Mouse (Mus musculus) ES-E14 (cell line): ENCODE results near the gene Rint1. TPM values are rescaled to one million over a fixed set of nuclear protein-coding genes. Genes with fewer than 3 reads are reported as not detected.

Source experiments
- DNase-seq: peaks from one replicate; pipeline ENCODE4 v3.0.0-alpha.2; 2013; ENCODE audit warnings: low read depth, low spot score
- H3K27ac ChIP-seq: 2 replicates; pipeline ENCODE4 v1.5.1; 2012; ENCODE audit warnings: low read depth, mild to moderate bottlenecking, low read length, moderate library complexity, mixed read lengths; ENCODE audit not compliant: poor library complexity, insufficient read depth, severe bottlenecking
- H3K36me3 ChIP-seq: 2 replicates; pipeline ENCODE4 v1.6.1; 2012; ENCODE audit warnings: mild to moderate bottlenecking, low read length, moderate library complexity, mixed read lengths; ENCODE audit not compliant: control insufficient read depth, poor library complexity, insufficient read depth, severe bottlenecking
- H3K4me1 ChIP-seq, 2 experiments: fragments of 150-350 bp in 1 of 2; sonication (generic) in 1 of 2; 2 replicates each; pipeline ENCODE4 v1.6.1; 2012; ENCODE audit warnings: low read length in 2 of 2, mild to moderate bottlenecking in 1 of 2, mixed read lengths in 1 of 2; ENCODE audit not compliant: control insufficient read depth in 2 of 2, insufficient read depth in 2 of 2, poor library complexity in 1 of 2
- H3K4me3 ChIP-seq, 2 experiments: fragments of 150-350 bp in 1 of 2; sonication (generic) in 1 of 2; 2 replicates each; pipeline ENCODE4 v1.5.1; 2012; ENCODE audit warnings: low read length in 2 of 2, low read depth in 1 of 2, mild to moderate bottlenecking in 1 of 2, mixed read lengths in 1 of 2; ENCODE audit not compliant: insufficient read depth in 1 of 2, poor library complexity in 1 of 2, severe bottlenecking in 1 of 2
- H3K9ac ChIP-seq: 2 replicates; pipeline ENCODE4 v1.6.1; 2012; ENCODE audit warnings: low read depth, mild to moderate bottlenecking, low read length, mixed read lengths; ENCODE audit not compliant: poor library complexity, insufficient read depth, severe bottlenecking
- H3K9me3 ChIP-seq: fragments of 150-350 bp; sonication (generic); 2 replicates; pipeline ENCODE4 v1.6.1; 2012; ENCODE audit warnings: low read depth, mild to moderate bottlenecking, low read length; ENCODE audit not compliant: control insufficient read depth, insufficient read depth
- CHD2 ChIP-seq: IDR thresholded peaks from 2 replicates; pipeline ENCODE4 v1.6.1; 2014; ENCODE audit warnings: mild to moderate bottlenecking, low read depth, low read length, inconsistent platforms
- HCFC1 ChIP-seq: IDR thresholded peaks from 2 replicates; pipeline ENCODE4 v1.6.1; 2012; ENCODE audit warnings: low read length, inconsistent platforms, borderline replicate concordance; ENCODE audit not compliant: insufficient read depth
- MAFK ChIP-seq: IDR thresholded peaks from 2 replicates; pipeline ENCODE4 v1.6.1; 2014; ENCODE audit warnings: mild to moderate bottlenecking, low read depth, low read length, inconsistent platforms; ENCODE audit not compliant: insufficient read depth
- ZC3H11A ChIP-seq: IDR thresholded peaks from 2 replicates; pipeline ENCODE4 v1.6.1; 2012; ENCODE audit warnings: low read depth, mild to moderate bottlenecking, inconsistent platforms, low read length, borderline replicate concordance
- ZNF384 ChIP-seq: IDR thresholded peaks from 2 replicates; pipeline ENCODE4 v1.6.1; 2012; ENCODE audit warnings: low read depth, low read length, inconsistent platforms
- in situ Hi-C, 2 experiments: fragments of 600-800 bp; cut with MboI; formaldehyde crosslinking; loops; one replicate each; pipeline ENCODE4 v1.15.1; 2025; ENCODE audit warnings: low sequenced_read_pairs in 2 of 2, inconsistent platforms in 1 of 2; ENCODE audit not compliant: unreplicated experiment in 2 of 2
- total RNA-seq: library from RNA; depleted of rRNA; stranded (reverse); fragments of 300-350 nt; gene quantifications from 2 replicates; pipeline ENCODE4 v1.2.3, GENCODE M21; 2012; rRNA removed

The Rint1 gene
- 11.7 and 12.0 TPM in 2 replicates for total RNA-seq

- Histone ChIP-seq H3K4me3 (peak within 1 kb of the TSS; percentile 76 to 81), H3K9me3 (no peaks in the 10 kb centered on the region), H3K36me3 (peaks cover 2% of the 10 kb centered on the region; the same call in 1 of the 2 replicates), H3K27ac (no peak within 1 kb of the TSS), H3K9ac (peak within 1 kb of the TSS; percentile 80), H3K4me1 (no peaks in the 10 kb centered on the region)
- TF ChIP-seq HCFC1, result peak; percentile 79; the same call in 1 of the 2 replicates
- no peak for TF ChIP-seq MAFK
- TF ChIP-seq ZC3H11A, result no peak
- in situ Hi-C loops, result no loop called here
- DNase-seq, result peak; percentile 91
These were observed at the start of gene Rint1 for GRCm38 (mm10) chr5:23787536-23788389. Rint1 (plus strand) TSS chr5:23787711.

DNA sequence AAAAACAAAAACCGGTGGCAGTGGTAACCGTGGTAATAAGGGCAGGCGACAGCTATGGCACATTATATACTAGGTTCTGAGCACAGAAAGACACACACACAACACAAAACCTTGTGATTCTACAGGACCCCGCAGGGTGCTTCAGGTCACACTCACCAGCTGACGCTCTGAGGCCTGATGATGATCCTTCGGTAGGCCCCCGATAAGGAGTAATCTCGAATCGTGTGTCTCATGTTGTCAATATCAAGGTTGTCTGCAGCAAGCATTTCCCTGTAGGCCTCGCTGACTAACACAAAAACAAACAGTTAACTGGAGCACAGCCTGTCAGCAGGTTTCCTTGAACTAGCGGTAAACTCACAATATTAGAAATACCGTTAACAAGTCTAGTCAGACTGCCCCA, 44.2 kb upstream of the Rint1 start:
- Histone ChIP-seq H3K36me3 (peaks cover 48% of the 10 kb centered on the region), H3K4me1 (peaks cover 0 to 9% of the 10 kb centered on the region in 2 experiments; a peak in 3 of 4 replicates), H3K9ac (no peak overlapping the region), H3K27ac (no peak overlapping the region), H3K9me3 (no peaks in the 10 kb centered on the region), H3K4me3 (no peak overlapping the region)
- DNase-seq, result no peak
- no peak for TF ChIP-seq ZC3H11A
- no peak for TF ChIP-seq CHD2
- no peak for TF ChIP-seq ZNF384
- in situ Hi-C loops, result no loop called here

DNA sequence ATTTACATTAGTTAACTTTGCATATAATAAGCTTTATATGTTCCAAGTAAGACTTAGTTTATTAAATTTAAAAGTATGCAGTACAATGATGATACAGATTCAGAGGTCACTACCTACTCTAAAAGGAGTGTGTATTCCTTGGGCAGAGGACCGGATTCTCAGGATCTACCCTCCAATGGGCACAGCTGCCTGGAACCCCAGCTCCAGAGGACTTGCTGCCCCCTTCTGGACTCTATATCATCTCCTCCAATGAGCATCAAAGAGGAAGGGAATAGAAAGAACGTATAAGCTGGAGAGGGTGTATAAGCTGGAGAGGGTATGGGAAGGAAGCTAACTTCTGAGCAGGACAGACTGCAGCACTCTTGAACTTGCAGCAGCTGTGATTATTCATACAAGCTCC, 37.6 kb upstream of the Rint1 start:
- H3K9ac ChIP-seq, result no peak overlapping the region
- TF ChIP-seq CHD2, result no peak
- no peak for TF ChIP-seq MAFK
- TF ChIP-seq ZNF384, result no peak
- no peak for TF ChIP-seq ZC3H11A
- no peak for TF ChIP-seq HCFC1
- no peak for DNase-seq
- no peak overlapping the region for H3K27ac ChIP-seq
- peaks cover 0 to 10% of the 10 kb centered on the region in 2 experiments; a peak in 1 of 4 replicates for H3K4me1 ChIP-seq
- H3K4me3 ChIP-seq, result no peak overlapping the region
- in situ Hi-C loops, result no loop called here
- H3K36me3 ChIP-seq, result peaks cover 35% of the 10 kb centered on the region
- no peaks in the 10 kb centered on the region for H3K9me3 ChIP-seq

DNA sequence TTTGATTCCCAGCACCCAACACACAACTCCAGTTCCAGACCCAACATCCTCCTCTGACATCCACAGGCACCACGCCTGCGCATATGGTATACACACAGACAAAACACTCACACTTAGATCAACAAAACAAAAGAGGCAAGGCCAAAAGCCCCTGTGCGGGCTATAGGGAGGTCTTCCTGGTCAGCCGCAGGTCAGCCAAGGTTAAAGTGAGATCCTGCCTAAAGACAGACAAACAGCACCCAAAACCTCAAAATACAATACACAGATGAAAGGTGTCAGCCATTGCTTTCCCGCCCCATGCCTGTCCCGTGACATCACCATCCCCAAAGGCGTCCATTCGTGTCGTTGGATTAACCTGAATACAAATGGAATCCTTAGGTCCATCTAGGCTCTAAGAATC, 31.9 kb upstream of the Rint1 start:
- Histone ChIP-seq H3K9me3 (no peaks in the 10 kb centered on the region), H3K4me3 (no peak overlapping the region), H3K36me3 (peaks cover 16% of the 10 kb centered on the region), H3K27ac (peak overlapping the region; percentile 94), H3K9ac (no peak overlapping the region), H3K4me1 (peaks cover 3 to 16% of the 10 kb centered on the region in 2 experiments; a peak in 2 of 4 replicates)
- TF ChIP-seq ZNF384 (no peak), CHD2 (no peak)
- in situ Hi-C loops, result no loop called here
- no peak for DNase-seq

GRCm38 (mm10) chr5:23756368-23756767, 31.1 kb upstream of the Rint1 start:
- Histone ChIP-seq H3K9ac (no peak overlapping the region), H3K27ac (peak overlapping the region; percentile 94), H3K9me3 (no peaks in the 10 kb centered on the region), H3K36me3 (peaks cover 15% of the 10 kb centered on the region), H3K4me1 (peaks cover 3 to 16% of the 10 kb centered on the region in 2 experiments; a peak in 2 of 4 replicates), H3K4me3 (no peak overlapping the region)
- in situ Hi-C loops, result no loop called here
- no peak for DNase-seq
- TF ChIP-seq ZNF384, result no peak
- TF ChIP-seq MAFK, result no peak
- no peak for TF ChIP-seq CHD2
- no peak for TF ChIP-seq HCFC1
- TF ChIP-seq ZC3H11A, result no peak
